Mouse (Mus musculus) gastrocnemius, postnatal 10 days (tissue): ENCODE results near the gene Trim69. TPM values are rescaled to one million over a fixed set of nuclear protein-coding genes. Genes with fewer than 3 reads are reported as not detected.
"Not testable (repeated sequence)": the region's sequence is repeated elsewhere in the genome, so short reads cannot be mapped to it uniquely, and the experiment has no call there.

Experiments
- DNase-seq: peaks from one replicate; pipeline ENCODE4 v3.0.0; 2021; ENCODE audit warnings: mixed read lengths
- total RNA-seq, 2 experiments: library from RNA; stranded (reverse); gene quantifications; 2 replicates each; pipeline ENCODE4 v1.2.3; 2021

Gene Trim69
- total RNA-seq, 2 experiments from 2014 or later = not detected

DNA sequence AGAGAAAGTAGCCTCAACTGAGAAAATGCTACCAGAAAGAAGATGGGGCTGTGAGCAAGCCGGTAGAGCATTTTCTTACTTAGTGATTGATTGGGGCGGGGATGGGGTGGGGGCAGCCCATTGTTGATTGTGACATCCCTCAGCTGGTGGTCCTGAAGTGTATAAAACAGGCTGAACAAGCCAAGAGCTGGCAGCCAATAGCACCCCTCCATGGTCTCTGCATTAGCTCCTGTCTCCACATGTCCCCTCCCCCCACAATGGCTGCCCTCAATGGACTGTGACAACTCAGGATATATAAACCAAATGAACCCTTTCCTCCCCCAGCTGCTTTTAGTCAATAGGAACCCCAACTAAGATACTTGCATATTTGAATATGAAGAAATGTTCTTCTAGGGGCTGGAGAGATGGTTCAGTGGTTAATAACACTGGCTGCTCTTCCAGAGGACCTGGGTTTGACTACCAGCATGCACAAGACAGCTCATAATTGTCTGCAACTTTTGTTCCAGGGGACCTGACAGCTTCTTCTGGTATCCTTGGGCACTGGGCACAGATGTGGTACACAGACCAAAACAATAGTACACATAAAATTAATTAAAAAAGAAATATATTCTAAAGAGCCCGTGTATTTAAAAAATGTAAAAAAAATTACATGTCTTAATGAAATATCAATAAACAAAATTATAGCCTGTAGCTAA, 50.2 kb downstream of the Trim69 start:
- DNase-seq = no peak

GRCm38 (mm10) chr2:122217075-122217474, 56.6 kb downstream of the Trim69 start:
- DNase-seq = not testable (repeated sequence)

GRCm38 (mm10) chr2:122218234-122218633, 57.7 kb downstream of the Trim69 start:
- DNase-seq = no peak

GRCm38 (mm10) chr2:122221378-122221777, 60.9 kb downstream of the Trim69 start:
- no peak for DNase-seq

GRCm38 (mm10) chr2:122221798-122222197, 61.3 kb downstream of the Trim69 start:
- no peak for DNase-seq

DNA sequence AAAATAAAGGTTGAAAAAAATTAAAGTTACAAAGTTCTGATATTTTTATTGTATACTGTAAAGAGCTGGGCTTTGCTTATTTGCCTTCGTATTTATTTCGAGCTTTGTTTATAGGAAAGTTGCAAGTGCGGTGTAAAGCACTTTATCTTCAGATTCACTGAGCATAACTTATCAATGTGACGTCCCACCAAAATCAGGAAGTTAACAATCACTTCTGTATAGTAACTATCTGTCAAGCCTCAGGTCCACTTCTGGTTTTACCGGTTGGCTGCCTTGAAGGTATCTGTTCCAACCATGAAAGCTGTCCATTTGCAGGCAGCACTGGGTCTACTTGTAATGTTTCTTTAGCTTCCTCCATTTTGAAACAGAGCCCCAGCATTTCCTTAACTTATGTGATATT, 61.8 kb downstream of the Trim69 start:
- no peak for DNase-seq

- no peak for DNase-seq
Measured at GRCm38 (mm10) chr2:122223654-122224053, 63.2 kb downstream of the Trim69 start.

Other genes starting within 250 kb of the Trim69 start
- gene Ctdspl2, start 204.7 kb upstream of the Trim69 start, total RNA-seq = 10 to 100 TPM; 17.7 to 26.0 TPM
- under 1 TPM; 0.11 to 0.19 TPM for gene Mageb3, start 204.6 kb upstream of the Trim69 start, total RNA-seq
- gene Eif3j1, start 132.2 kb upstream of the Trim69 start, total RNA-seq = 10 to 100 TPM; 18.0 to 19.4 TPM
- 1 to 10 TPM; 7.6 to 8.9 TPM for gene Spg11, start 42.3 kb upstream of the Trim69 start, total RNA-seq
- gene B2m, start 13.0 kb upstream of the Trim69 start, total RNA-seq = 100 to 1,000 TPM; 109 to 137 TPM
- gene Patl2, start 25.5 kb downstream of the Trim69 start, total RNA-seq = not detected
- not detected for gene Terb2, start 25.6 kb downstream of the Trim69 start, total RNA-seq
- gene Sord, start 74.0 kb downstream of the Trim69 start, total RNA-seq = 10 to 100 TPM; 16.5 to 19.1 TPM
- gene Duox2, start 137.7 kb downstream of the Trim69 start, total RNA-seq = under 1 TPM; 0.33 to 0.34 TPM
- not detected for gene Duoxa2, start 138.2 kb downstream of the Trim69 start, total RNA-seq
- gene Duoxa1, start 153.0 kb downstream of the Trim69 start, total RNA-seq = under 1 TPM; 0.31 to 0.79 TPM
- under 1 TPM; 0.19 to 0.43 TPM for gene Duox1, start 155.0 kb downstream of the Trim69 start, total RNA-seq
- gene Shf, start 208.5 kb downstream of the Trim69 start, total RNA-seq = 1 to 10 TPM; 7.5 to 9.4 TPM